Comparison of ENCODE assay signal across 24 mouse cellular contexts in genomic region chr6:81651856-81652255, GRCm38 (mm10).
"Had no signal": no experiment of that assay in that cellular context is flagged by ENCODE, and none has a peak within 500 bp of the region (broad histone marks: within the 10 kb centered on the region; RNA-seq: fewer than 3 reads in every experiment).

No protein-coding gene starts in this region.

- H3K27me3 ChIP-seq: limb, embryonic 13.5 days; liver, embryonic 13.5 days; megakaryocyte, embryonic 14.5 days; midbrain, embryonic 13.5 days; neural tube, embryonic 13.5 days; stomach, embryonic 15.5 days had no signal

- H3K4me2 ChIP-seq: limb, embryonic 13.5 days; liver, embryonic 13.5 days; lung, embryonic 14.5 days; midbrain, embryonic 13.5 days; neural tube, embryonic 13.5 days; stomach, embryonic 15.5 days had no signal

- H3K9ac ChIP-seq: limb, embryonic 13.5 days; liver, embryonic 13.5 days; lung, embryonic 14.5 days; midbrain, embryonic 13.5 days; neural tube, embryonic 13.5 days; stomach, embryonic 15.5 days had no signal

- H3K4me3 ChIP-seq: layer of hippocampus, adult 2 months; limb, embryonic 10.5 days; limb, embryonic 13.5 days; liver, embryonic 13.5 days; megakaryocyte, embryonic 14.5 days; midbrain, embryonic 10.5 days; midbrain, embryonic 13.5 days; myocyte; neural tube, embryonic 13.5 days; stomach, embryonic 15.5 days had no signal

- DNase-seq: kidney, adult 2 months; kidney, postnatal 25 days; layer of hippocampus, adult 9-11 months; liver; liver, embryonic 13.5 days; lung, embryonic 14.5 days; right cerebral cortex, adult 18-20 months; right cerebral cortex, postnatal 14 days; right cerebral cortex, postnatal 4 days; spleen, adult 18-20 months; thymus, postnatal 25 days had no signal

- H3K4me1 ChIP-seq: limb, embryonic 10.5 days; limb, embryonic 13.5 days; liver, embryonic 13.5 days; megakaryocyte, embryonic 14.5 days; midbrain, embryonic 10.5 days; midbrain, embryonic 13.5 days; neural tube, embryonic 13.5 days; stomach, embryonic 15.5 days had no signal

- H3K27ac ChIP-seq: kidney, postnatal 0 days; layer of hippocampus, adult 2 months; limb, embryonic 10.5 days; limb, embryonic 13.5 days; liver, embryonic 13.5 days; macrophage; midbrain, embryonic 10.5 days; midbrain, embryonic 13.5 days; neural tube, embryonic 13.5 days; stomach, embryonic 15.5 days had no signal

- H3K36me3 ChIP-seq: limb, embryonic 10.5 days; limb, embryonic 13.5 days; liver, embryonic 13.5 days; midbrain, embryonic 10.5 days; midbrain, embryonic 13.5 days; neural tube, embryonic 13.5 days; stomach, embryonic 15.5 days had no signal

- ATAC-seq: lung, postnatal 0 days; midbrain, embryonic 13.5 days; midbrain, embryonic 16.5 days had no signal

- H3K9me3 ChIP-seq: limb, embryonic 10.5 days; limb, embryonic 13.5 days; liver, embryonic 13.5 days; megakaryocyte, embryonic 14.5 days; midbrain, embryonic 10.5 days; midbrain, embryonic 13.5 days; neural tube, embryonic 13.5 days; stomach, embryonic 15.5 days had no signal
